In genomic region chrX:136744663-136745062, GRCm38 (mm10) we compare ENCODE assay signal across 16 mouse cellular contexts. TPM values are rescaled to one million over a fixed set of nuclear protein-coding genes. Genes with fewer than 3 reads are reported as not detected.
A peak's percentile ranks its signal among the peaks of the same experiment; 100 is the strongest.
DNase-seq lines count a peak whose midpoint lies in the region; ATAC-seq and TF ChIP-seq lines count a peak whose summit lies in the region.
"Had no signal": no experiment of that assay in that cellular context is flagged by ENCODE, and none has a peak within 500 bp of the region (broad histone marks: within the 10 kb centered on the region; RNA-seq: fewer than 3 reads in every experiment).

No protein-coding gene starts in this region.

- intact Hi-C loops in heart, postnatal 25 days (cut with DNase I), result loop anchor here (5.0 kb wide), 2 partner anchors 78 to 398 kb away; partner anchors contain the start of gene Plp1

- no peak overlapping the region for H3K4me3 ChIP-seq in embryonic facial prominence, embryonic 11.5 days (ENCODE audit: low read depth, low read length)
- H3K4me3 ChIP-seq in embryonic facial prominence, embryonic 10.5 days, result no peak overlapping the region
- no peak overlapping the region for H3K4me3 ChIP-seq in liver, postnatal 0 days (ENCODE audit: low read depth, low read length)
- H3K4me3 ChIP-seq in liver, embryonic 12.5 days, result no peak overlapping the region

- no peaks in the 10 kb centered on the region for H3K4me1 ChIP-seq in embryonic facial prominence, embryonic 11.5 days (ENCODE audit: control insufficient read depth, insufficient read depth, low read length)
- H3K4me1 ChIP-seq in embryonic facial prominence, embryonic 10.5 days, result no peaks in the 10 kb centered on the region
- H3K4me1 ChIP-seq in liver, postnatal 0 days (ENCODE audit: insufficient read depth), result no peaks in the 10 kb centered on the region
- H3K4me1 ChIP-seq in liver, embryonic 12.5 days, result no peaks in the 10 kb centered on the region

- in situ Hi-C loops in Patski (cut with MboI; ENCODE audit: low pct_unique_long_range_greater_than_20kb), result loop anchor here (5.0 kb wide), 2 partner anchors 78 to 268 kb away; partner anchors contain the start of gene Plp1

- no peaks in the 10 kb centered on the region for H3K27me3 ChIP-seq in embryonic facial prominence, embryonic 11.5 days (ENCODE audit: control insufficient read depth, insufficient read depth, low read length)
- H3K27me3 ChIP-seq in embryonic facial prominence, embryonic 10.5 days (replicated peaks; ENCODE audit: low read depth, poor library complexity, severe bottlenecking), result peaks cover 8% of the 10 kb centered on the region; the same call in 1 of the 2 replicates
- H3K27me3 ChIP-seq in liver, postnatal 0 days (ENCODE audit: insufficient read depth, low read length), result 0 out of 2 replicates have a peak, but pooled peaks cover 4% of the 10 kb centered on the region
- H3K27me3 ChIP-seq in liver, embryonic 12.5 days (replicated peaks), result no peaks in the 10 kb centered on the region
- peaks cover 20% of the 10 kb centered on the region for H3K27me3 ChIP-seq in Patski

- WGBS in embryonic facial prominence, embryonic 11.5 days, result 66% methylated on average over 8 of the region's 8 CpGs
- 80% methylated on average over 8 of the region's 8 CpGs for WGBS in embryonic facial prominence, embryonic 10.5 days
- WGBS in liver, postnatal 0 days (ENCODE audit: insufficient replicate concordance), result 61% methylated on average over 8 of the region's 8 CpGs
- WGBS in liver, embryonic 12.5 days (ENCODE audit: insufficient replicate concordance), result 56% methylated on average over 8 of the region's 8 CpGs

- no peak for ATAC-seq in embryonic facial prominence, embryonic 11.5 days (replicated peaks; ENCODE audit: insufficient number of reproducible peaks, low FRiP score, low TSS enrichment, low read depth)
- ATAC-seq in liver, postnatal 0 days, result no peak
- ATAC-seq in liver, embryonic 12.5 days, result no peak
- no peak for ATAC-seq in Patski
- ATAC-seq in granulocyte monocyte progenitor cell, adult 5-6 weeks (replicated peaks; ENCODE audit: poor library complexity, severe bottlenecking), result no peak

- no peak overlapping the region for H3K4me2 ChIP-seq in embryonic facial prominence, embryonic 11.5 days (ENCODE audit: low read depth, low read length)
- no peak overlapping the region for H3K4me2 ChIP-seq in liver, postnatal 0 days (ENCODE audit: low read depth, low read length)
- no peak overlapping the region for H3K4me2 ChIP-seq in liver, embryonic 12.5 days

- DNase-seq in embryonic facial prominence, embryonic 11.5 days (ENCODE audit: low spot score), result peak; percentile 8
- no peak for DNase-seq in embryonic facial prominence, embryonic 10.5 days (ENCODE audit: low spot score)
- DNase-seq in liver, postnatal 0 days, result no peak
- no peak for DNase-seq in Patski (ENCODE audit: low read depth, low spot score)
- peak; percentile 32 for DNase-seq in retina, embryonic 14.5 days (ENCODE audit: low spot score)
- no peak for DNase-seq in heart, postnatal 25 days (ENCODE audit: low spot score)
- DNase-seq: adrenal gland, postnatal 14 days; cerebellum, adult 9-11 months; heart, postnatal 4 days; kidney, postnatal 10 days; thymus, postnatal 4 days had no signal

- no peak overlapping the region for H3K9ac ChIP-seq in embryonic facial prominence, embryonic 11.5 days (replicated peaks; ENCODE audit: low read length)
- H3K9ac ChIP-seq in liver, postnatal 0 days (replicated peaks), result no peak overlapping the region
- H3K9ac ChIP-seq in liver, embryonic 12.5 days, result no peak overlapping the region

- H3K27ac ChIP-seq in embryonic facial prominence, embryonic 11.5 days (replicated peaks; ENCODE audit: low read depth, low read length), result no peak overlapping the region
- no peak overlapping the region for H3K27ac ChIP-seq in embryonic facial prominence, embryonic 10.5 days (replicated peaks)
- no peak overlapping the region for H3K27ac ChIP-seq in liver, postnatal 0 days (ENCODE audit: low read depth)
- no peak overlapping the region for H3K27ac ChIP-seq in liver, embryonic 12.5 days

- peak; percentile 23; the same call in 1 of the 2 replicates for TF ChIP-seq CTCF in liver, postnatal 0 days (IDR thresholded peaks at IDR 0.05; ENCODE audit: low read depth)
- peak; percentile 14 for TF ChIP-seq CTCF in Patski (IDR thresholded peaks at IDR 0.05)

- POLR2A ChIA-PET in Patski (lab: Charles Lee), result no interaction called here

- H3K9me3 ChIP-seq in embryonic facial prominence, embryonic 11.5 days (replicated peaks; ENCODE audit: control insufficient read depth, low read length), result no peaks in the 10 kb centered on the region
- no peaks in the 10 kb centered on the region for H3K9me3 ChIP-seq in embryonic facial prominence, embryonic 10.5 days
- no peaks in the 10 kb centered on the region for H3K9me3 ChIP-seq in liver, postnatal 0 days (ENCODE audit: low read length)
- no peaks in the 10 kb centered on the region for H3K9me3 ChIP-seq in liver, embryonic 12.5 days (replicated peaks)

- CTCF ChIA-PET in Patski (lab: Charles Lee), result interaction anchor here (1.0 to 3.0 kb wide), 4 partner anchors 9 to 130 kb away, joined by 3 to 8 read pairs (median 4); no protein-coding TSS in a partner anchor

- no peaks in the 10 kb centered on the region; the same call in 1 of the 2 replicates for H3K36me3 ChIP-seq in embryonic facial prominence, embryonic 11.5 days (replicated peaks; ENCODE audit: control insufficient read depth, insufficient read depth, low read depth, low read length)
- peaks cover 5% of the 10 kb centered on the region for H3K36me3 ChIP-seq in embryonic facial prominence, embryonic 10.5 days (replicated peaks)
- H3K36me3 ChIP-seq in liver, postnatal 0 days (replicated peaks; ENCODE audit: insufficient read depth, low read length), result no peaks in the 10 kb centered on the region
- 0 out of 2 replicates have a peak, but pooled peaks cover 3% of the 10 kb centered on the region for H3K36me3 ChIP-seq in liver, embryonic 12.5 days

- TF ChIP-seq EP300 in liver, postnatal 0 days (IDR thresholded peaks at IDR 0.05; ENCODE audit: low read depth), result no peak

RNA-seq across cellular contexts. Expression of gene Morf4l2, which starts 1.2 kb away (rescaled TPM):
- polyA plus RNA-seq in embryonic facial prominence, embryonic 11.5 days (2014; fragmentation: Nextera tagmentation; extraction: Ambion mirVana), result 688 and 708 TPM in 2 replicates
- 573 and 588 TPM in 2 replicates for polyA plus RNA-seq in embryonic facial prominence, embryonic 10.5 days (2016; fragmentation: Nextera tagmentation; extraction: Ambion mirVana)
- polyA plus RNA-seq in liver, postnatal 0 days (2015; fragmentation: Nextera tagmentation; extraction: Ambion mirVana), result 150 and 163 TPM in 2 replicates
- polyA plus RNA-seq in liver, embryonic 12.5 days (2016; fragmentation: Nextera tagmentation; extraction: Ambion mirVana), result 261 and 263 TPM in 2 replicates
- 274 TPM for polyA plus RNA-seq in Patski (2021)
- total RNA-seq in granulocyte monocyte progenitor cell, adult 5-6 weeks (2014; fragmentation: Nextera tagmentation), result 170 and 206 TPM in 2 replicates
- total RNA-seq in granulocyte monocyte progenitor cell, adult 5-6 weeks (2017), result 712 and 733 TPM in 2 replicates
- total RNA-seq in heart, postnatal 25 days (2021), result 100 to 1,000 TPM in 1 of 2 experiments, 10 to 100 TPM in 1; 89.8 to 107 TPM

RNA-seq across cellular contexts. Expression of gene Glra4, which starts 35.3 kb away (rescaled TPM):
- polyA plus RNA-seq in embryonic facial prominence, embryonic 11.5 days (2014; fragmentation: Nextera tagmentation; extraction: Ambion mirVana), result 0.14 TPM in 1 of 2 replicates, not detected in the other
- 0.08 TPM in 1 of 2 replicates, not detected in the other for polyA plus RNA-seq in embryonic facial prominence, embryonic 10.5 days (2016; fragmentation: Nextera tagmentation; extraction: Ambion mirVana)
- polyA plus RNA-seq in liver, postnatal 0 days (2015; fragmentation: Nextera tagmentation; extraction: Ambion mirVana), result not detected in 2 replicates
- not detected in 2 replicates for polyA plus RNA-seq in liver, embryonic 12.5 days (2016; fragmentation: Nextera tagmentation; extraction: Ambion mirVana)
- 0.04 TPM for polyA plus RNA-seq in Patski (2021)
- not detected in 2 replicates for total RNA-seq in granulocyte monocyte progenitor cell, adult 5-6 weeks (2014; fragmentation: Nextera tagmentation)
- not detected in 2 replicates for total RNA-seq in granulocyte monocyte progenitor cell, adult 5-6 weeks (2017)
- total RNA-seq in heart, postnatal 25 days (2021), result not detected
- total RNA-seq: adrenal gland, postnatal 14 days; gastrocnemius, adult 8-10 months; heart, postnatal 4 days; left cerebral cortex, postnatal 10 days had no signal
- polyA plus RNA-seq: liver, embryonic 16.5 days had no signal

RNA-seq across cellular contexts. Expression of gene Tceal1, which starts 36.9 kb away (rescaled TPM):
- 9.5 and 11.5 TPM in 2 replicates for polyA plus RNA-seq in embryonic facial prominence, embryonic 11.5 days (2014; fragmentation: Nextera tagmentation; extraction: Ambion mirVana)
- polyA plus RNA-seq in embryonic facial prominence, embryonic 10.5 days (2016; fragmentation: Nextera tagmentation; extraction: Ambion mirVana), result 7.1 and 7.2 TPM in 2 replicates
- polyA plus RNA-seq in liver, postnatal 0 days (2015; fragmentation: Nextera tagmentation; extraction: Ambion mirVana), result 0.96 and 0.97 TPM in 2 replicates
- 1.0 and 1.4 TPM in 2 replicates for polyA plus RNA-seq in liver, embryonic 12.5 days (2016; fragmentation: Nextera tagmentation; extraction: Ambion mirVana)
- polyA plus RNA-seq in Patski (2021), result not detected
- 1.1 TPM in 2 replicates for total RNA-seq in granulocyte monocyte progenitor cell, adult 5-6 weeks (2014; fragmentation: Nextera tagmentation)
- 0.21 and 0.39 TPM in 2 replicates for total RNA-seq in granulocyte monocyte progenitor cell, adult 5-6 weeks (2017)
- 1 to 10 TPM; 3.7 to 4.6 TPM for total RNA-seq in heart, postnatal 25 days (2021)

Comparison
In these comparisons a context has a peak if more than half of its experiments do, and no peak if none do; other contexts are left out.
1. DNase-seq: peak in embryonic facial prominence, embryonic 11.5 days (single experiment) and retina, embryonic 14.5 days (single experiment); none in embryonic facial prominence, embryonic 10.5 days (single experiment), liver, postnatal 0 days (single experiment), Patski (single experiment) and heart, postnatal 25 days (single experiment).